Mouse (Mus musculus): ENCODE results near the gene Opa1.

Gene Opa1

DNA sequence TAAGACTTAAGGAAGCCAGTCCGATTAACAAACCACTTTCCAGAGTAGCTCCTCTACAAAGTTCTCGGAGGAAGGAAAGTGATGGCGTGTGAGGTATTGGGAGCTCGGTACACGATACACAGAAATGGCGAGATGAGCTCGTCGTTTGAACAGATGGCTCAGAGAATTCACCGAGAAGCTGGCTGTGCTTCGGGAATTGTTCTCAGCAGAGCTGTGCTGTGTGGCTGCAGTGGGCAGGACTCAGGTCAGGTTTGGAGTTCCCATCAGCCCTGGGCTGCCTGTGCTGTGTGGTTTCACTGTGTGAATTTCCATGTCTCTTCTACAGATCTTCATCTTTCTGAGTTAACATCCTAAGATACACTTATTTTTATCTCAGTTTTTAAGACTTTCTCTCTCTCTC is 77.8 kb downstream of the Opa1 start:
- DNase-seq, result no peak

DNA sequence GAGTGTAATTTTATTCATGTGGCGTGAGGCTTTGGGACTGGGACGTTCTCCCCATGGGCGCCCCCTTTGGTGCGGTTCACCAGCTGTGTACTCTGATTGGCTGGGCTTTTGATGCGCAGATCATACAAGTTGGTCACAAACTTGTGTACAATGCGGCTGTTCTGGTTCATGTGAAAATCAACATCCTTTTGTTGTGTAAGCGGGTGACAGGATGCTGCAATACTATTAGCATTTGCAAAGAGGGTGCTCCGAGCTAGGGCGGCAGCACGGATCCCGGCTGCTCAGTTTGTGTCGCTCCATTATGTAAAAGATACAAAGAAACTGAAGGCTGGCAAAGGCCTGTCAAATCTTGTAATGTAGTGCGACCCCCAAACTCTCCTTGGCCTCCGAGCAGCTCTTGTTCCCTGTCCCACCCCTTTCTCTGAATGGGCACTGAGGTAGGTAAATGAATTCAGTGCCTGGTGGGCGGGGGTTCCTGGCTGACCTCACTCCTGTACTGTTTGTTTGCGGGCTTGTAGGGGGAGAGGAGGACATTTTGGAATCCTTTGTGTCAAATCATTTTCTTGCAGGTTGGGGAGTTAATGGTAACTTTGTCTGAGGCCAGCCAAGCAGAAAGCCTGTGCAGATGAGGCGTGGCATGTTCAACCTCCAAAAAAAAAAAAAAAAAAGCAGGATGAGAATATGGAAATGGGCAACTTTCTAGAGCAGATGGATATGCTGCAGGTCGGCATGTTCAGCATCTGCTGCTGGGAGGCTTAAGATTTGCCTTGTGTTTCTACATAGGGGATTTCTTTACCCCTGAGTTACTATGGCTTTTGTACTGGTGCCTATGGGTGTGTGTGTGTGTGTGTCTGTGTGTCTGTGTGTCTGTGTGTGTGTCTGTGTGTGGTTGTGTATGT is 78.8 kb downstream of the Opa1 start:
- DNase-seq, result no peak

GRCm38 (mm10) chr16:29659101-29659810 is 80.1 kb downstream of the Opa1 start:
- DNase-seq, result no peak

DNA sequence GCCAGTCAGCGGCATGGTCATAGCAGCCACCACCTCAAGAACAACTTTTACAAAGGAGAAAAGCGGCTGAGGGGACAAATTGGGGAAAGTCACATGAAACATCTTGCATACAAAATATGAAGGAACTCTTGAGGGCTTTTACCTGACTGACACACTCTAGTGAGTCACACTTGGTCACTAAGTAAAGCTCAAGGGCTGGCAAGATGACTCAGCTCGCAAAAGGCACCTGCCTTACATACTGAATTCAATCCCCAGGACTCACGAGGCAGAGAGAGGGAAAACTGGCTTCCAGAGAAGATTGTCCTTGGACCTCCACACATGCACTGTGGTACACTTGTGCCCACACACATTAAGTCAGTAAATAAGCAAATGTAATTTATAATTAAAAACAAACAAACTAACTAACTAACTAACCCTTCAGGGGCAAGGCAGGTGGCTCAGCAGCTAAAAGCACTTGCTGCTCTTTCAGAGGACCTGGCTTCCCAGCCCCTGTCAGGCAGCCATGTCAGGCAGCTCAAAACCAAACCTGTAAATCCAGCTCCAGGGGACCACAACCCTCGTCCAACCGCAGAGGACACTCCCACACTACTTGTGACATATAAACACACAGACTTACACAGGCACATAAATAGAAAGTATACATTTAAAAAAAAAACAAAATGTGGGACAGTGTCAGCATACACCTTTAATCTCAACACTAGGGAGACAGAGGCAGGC is 84.1 kb downstream of the Opa1 start:
- DNase-seq, result no peak

- no peak for DNase-seq
Measured at GRCm38 (mm10) chr16:29664392-29664791, 85.3 kb downstream of the Opa1 start.

- no peak for DNase-seq
Measured at GRCm38 (mm10) chr16:29666991-29667701, 88.0 kb downstream of the Opa1 start.

DNA sequence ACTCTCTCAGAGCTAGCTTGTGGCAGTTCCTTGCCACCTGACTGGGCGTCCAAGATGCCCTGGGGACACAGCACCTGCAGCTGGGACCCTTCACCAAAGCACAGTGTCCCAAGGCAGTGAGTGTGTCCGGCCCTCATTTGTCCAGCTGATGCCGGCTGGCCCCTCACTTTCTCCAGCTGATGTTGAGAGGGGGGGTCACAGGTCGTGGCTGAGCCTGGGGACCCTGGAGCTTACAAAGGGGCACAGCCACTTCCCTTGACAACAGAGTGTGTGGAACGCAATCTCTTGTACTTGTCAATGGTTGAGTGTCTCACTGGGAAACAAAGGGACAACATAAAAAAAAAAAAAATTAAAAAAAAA is 88.5 kb downstream of the Opa1 start:
- no peak for DNase-seq

DNA sequence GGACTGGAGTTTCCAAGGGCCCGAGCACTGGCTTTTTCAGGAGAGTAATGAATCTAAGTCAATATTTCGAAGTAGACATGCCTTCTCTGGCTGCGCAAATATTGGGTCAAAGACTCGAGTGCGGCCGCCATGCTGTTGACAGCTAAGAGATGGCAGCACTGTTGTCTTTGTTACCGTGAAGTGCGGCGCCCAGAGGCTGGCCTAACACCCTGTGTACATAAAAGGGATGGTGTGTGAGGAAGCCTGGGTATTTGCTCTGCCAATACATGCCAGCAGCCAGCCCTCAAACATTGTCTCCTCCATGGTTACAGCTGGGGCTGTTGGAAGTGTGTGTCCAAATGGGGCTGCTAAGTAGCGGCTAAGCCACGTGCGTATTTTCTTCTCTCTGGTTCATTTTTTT is 89.3 kb downstream of the Opa1 start:
- DNase-seq, result no peak

- DNase-seq, result no peak
Measured at GRCm38 (mm10) chr16:29670806-29671205, 91.7 kb downstream of the Opa1 start.

DNA sequence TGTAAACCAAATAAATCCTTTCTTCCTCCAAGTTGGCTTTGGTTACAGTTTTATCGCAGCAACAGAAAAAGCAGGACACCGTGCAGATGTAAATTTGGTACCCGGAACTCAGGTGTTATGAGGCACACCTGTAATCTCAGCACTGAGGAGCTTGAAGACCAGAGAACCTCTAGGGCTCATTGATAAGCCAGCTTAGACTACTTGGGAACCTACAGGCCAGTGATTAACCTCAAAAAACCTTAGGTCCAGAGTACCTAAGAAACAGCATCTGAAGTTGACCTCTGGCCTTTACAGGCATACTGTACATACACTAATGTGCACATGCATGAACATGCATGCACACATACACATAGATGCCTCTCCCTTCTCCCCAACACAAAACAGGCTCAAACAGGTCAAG is 94.1 kb downstream of the Opa1 start:
- no peak for DNase-seq

- no peak for DNase-seq
Measured at GRCm38 (mm10) chr16:29679607-29680006, 100.5 kb downstream of the Opa1 start.

DNA sequence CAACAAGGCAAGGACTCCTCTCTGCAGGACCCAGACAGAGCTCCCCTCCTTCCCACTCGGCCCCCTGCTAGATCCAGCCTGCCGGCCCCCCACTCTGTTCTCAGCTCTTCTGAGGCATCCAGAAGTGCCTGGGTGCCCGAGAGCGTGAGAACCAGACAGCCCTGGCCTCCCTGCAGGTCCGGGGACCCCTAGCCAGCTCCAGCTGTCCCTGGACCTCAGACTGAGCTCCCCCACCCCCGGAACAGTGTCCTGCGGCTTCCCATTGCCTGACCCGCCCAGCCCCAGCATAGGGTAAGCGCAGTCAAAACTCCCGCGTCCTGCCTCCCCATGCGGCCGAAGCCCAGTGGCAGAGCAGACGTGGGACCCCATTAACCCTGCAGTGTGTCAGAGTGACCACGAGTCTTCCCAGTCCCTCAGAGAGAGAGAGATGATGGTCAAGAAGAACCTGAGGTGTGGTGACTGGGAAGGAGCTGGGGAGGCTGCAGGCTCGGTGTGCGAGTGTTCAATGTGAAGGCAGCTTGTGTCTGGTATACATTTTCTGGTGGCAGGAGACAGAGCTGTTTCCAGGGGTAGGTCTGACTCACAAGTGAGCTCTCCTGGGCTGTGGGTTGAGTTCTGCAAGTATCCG is 101.5 kb downstream of the Opa1 start:
- DNase-seq, result no peak

- DNase-seq, result no peak
Measured at GRCm38 (mm10) chr16:29682555-29683431, 103.7 kb downstream of the Opa1 start.

- no peak for DNase-seq
Measured at GRCm38 (mm10) chr16:29683563-29683962, 104.4 kb downstream of the Opa1 start.

DNA sequence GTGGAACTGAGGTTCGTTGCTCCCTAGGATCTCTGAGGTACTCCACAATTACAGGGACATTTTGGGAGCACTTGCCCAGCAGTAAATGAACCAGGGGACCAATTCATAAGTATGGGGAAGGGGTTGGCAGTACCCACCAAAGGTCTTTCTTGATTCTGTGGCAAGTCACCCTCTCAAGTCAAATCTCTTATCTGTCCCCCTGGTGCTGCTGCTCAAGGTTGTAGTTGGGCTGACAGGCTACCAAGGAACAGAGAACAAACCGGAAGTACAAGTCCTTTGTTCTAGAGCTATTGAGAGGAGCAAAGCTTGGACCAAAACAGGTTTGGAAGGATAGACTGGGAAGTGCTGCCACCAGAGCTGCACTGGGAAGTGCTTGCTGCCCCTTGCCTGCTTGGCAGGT is 105.0 kb downstream of the Opa1 start:
- no peak for DNase-seq

GRCm38 (mm10) chr16:29684641-29685040 is 105.5 kb downstream of the Opa1 start:
- no peak for DNase-seq

GRCm38 (mm10) chr16:29686141-29686540 is 107.0 kb downstream of the Opa1 start:
- DNase-seq, result no peak

- DNase-seq, result no peak
Measured at GRCm38 (mm10) chr16:29687987-29688885, 109.1 kb downstream of the Opa1 start.

- no peak for DNase-seq
Measured at GRCm38 (mm10) chr16:29689187-29689819, 110.2 kb downstream of the Opa1 start.
